10 mouse cellular contexts compared by ENCODE assay signal in genomic region chr10:76260358-76261059, GRCm38 (mm10). TPM values are rescaled to one million over a fixed set of nuclear protein-coding genes. Genes with fewer than 3 reads are reported as not detected.
DNase-seq lines count a peak whose midpoint lies in the region; ATAC-seq and TF ChIP-seq lines count a peak whose summit lies in the region.
"Had no signal": no experiment of that assay in that cellular context is flagged by ENCODE, and none has a peak within 500 bp of the region (broad histone marks: within the 10 kb centered on the region; RNA-seq: fewer than 3 reads in every experiment).

No protein-coding gene starts in this region.

- H3K4me1 ChIP-seq in hindbrain, embryonic 11.5 days (replicated peaks; ENCODE audit: control insufficient read depth, insufficient read depth, low read length), result no peaks in the 10 kb centered on the region
- peaks cover 11% of the 10 kb centered on the region for H3K4me1 ChIP-seq in hindbrain, embryonic 13.5 days (replicated peaks)
- H3K4me1 ChIP-seq in neural tube, embryonic 11.5 days (ENCODE audit: control insufficient read depth, insufficient read depth, low read length), result peaks cover 6% of the 10 kb centered on the region; the same call in 1 of the 2 replicates
- H3K4me1 ChIP-seq in neural tube, embryonic 15.5 days, result peaks cover 2% of the 10 kb centered on the region; the same call in 1 of the 2 replicates
- no peaks in the 10 kb centered on the region for H3K4me1 ChIP-seq in embryonic facial prominence, embryonic 14.5 days (ENCODE audit: control insufficient read depth, insufficient read depth, low read length)
- H3K4me1 ChIP-seq in stomach, postnatal 0 days (replicated peaks; ENCODE audit: control insufficient read depth, insufficient read depth), result no peaks in the 10 kb centered on the region

- H3K4me2 ChIP-seq in hindbrain, embryonic 11.5 days (replicated peaks; ENCODE audit: low read depth, low read length), result no peak overlapping the region
- no peak overlapping the region for H3K4me2 ChIP-seq in hindbrain, embryonic 13.5 days
- H3K4me2 ChIP-seq in neural tube, embryonic 11.5 days (ENCODE audit: low read depth), result no peak overlapping the region
- H3K4me2 ChIP-seq in neural tube, embryonic 15.5 days, result no peak overlapping the region
- no peak overlapping the region for H3K4me2 ChIP-seq in embryonic facial prominence, embryonic 14.5 days (ENCODE audit: low read depth, low read length)
- no peak overlapping the region for H3K4me2 ChIP-seq in stomach, postnatal 0 days (replicated peaks; ENCODE audit: low read depth)

- H3K4me3 ChIP-seq in hindbrain, embryonic 11.5 days (ENCODE audit: low read depth, low read length), result no peak overlapping the region
- H3K4me3 ChIP-seq in hindbrain, embryonic 13.5 days, result no peak overlapping the region
- no peak overlapping the region for H3K4me3 ChIP-seq in neural tube, embryonic 11.5 days (ENCODE audit: low read depth, low read length)
- no peak overlapping the region for H3K4me3 ChIP-seq in neural tube, embryonic 15.5 days (replicated peaks)
- no peak overlapping the region for H3K4me3 ChIP-seq in embryonic facial prominence, embryonic 14.5 days (ENCODE audit: low read depth, low read length)
- H3K4me3 ChIP-seq in stomach, postnatal 0 days (ENCODE audit: low read depth, low read length), result no peak overlapping the region

- ATAC-seq in hindbrain, embryonic 11.5 days (ENCODE audit: low FRiP score), result no peak
- no peak for ATAC-seq in hindbrain, embryonic 13.5 days (ENCODE audit: low FRiP score)
- ATAC-seq in neural tube, embryonic 11.5 days (ENCODE audit: insufficient read depth, low FRiP score, low TSS enrichment), result no peak
- ATAC-seq in neural tube, embryonic 15.5 days (ENCODE audit: low FRiP score), result no peak
- no peak for ATAC-seq in embryonic facial prominence, embryonic 14.5 days (ENCODE audit: low read depth)
- ATAC-seq in stomach, postnatal 0 days (ENCODE audit: low FRiP score, low TSS enrichment), result no peak
- ATAC-seq in megakaryocyte progenitor cell, adult 5-6 weeks (replicated peaks; ENCODE audit: poor library complexity), result no peak

- no peak overlapping the region for H3K27ac ChIP-seq in hindbrain, embryonic 11.5 days (ENCODE audit: low read depth, low read length)
- no peak overlapping the region for H3K27ac ChIP-seq in hindbrain, embryonic 13.5 days
- no peak overlapping the region for H3K27ac ChIP-seq in neural tube, embryonic 11.5 days (ENCODE audit: low read depth, low read length)
- H3K27ac ChIP-seq in neural tube, embryonic 15.5 days (replicated peaks), result no peak overlapping the region
- no peak overlapping the region for H3K27ac ChIP-seq in embryonic facial prominence, embryonic 14.5 days (replicated peaks; ENCODE audit: low read depth, low read length)
- H3K27ac ChIP-seq in stomach, postnatal 0 days (replicated peaks), result no peak overlapping the region

- no peak overlapping the region for H3K9ac ChIP-seq in hindbrain, embryonic 11.5 days (ENCODE audit: low read depth, low read length)
- H3K9ac ChIP-seq in hindbrain, embryonic 13.5 days, result no peak overlapping the region
- H3K9ac ChIP-seq in neural tube, embryonic 11.5 days (ENCODE audit: low read length), result no peak overlapping the region
- H3K9ac ChIP-seq in neural tube, embryonic 15.5 days (replicated peaks), result no peak overlapping the region
- no peak overlapping the region for H3K9ac ChIP-seq in embryonic facial prominence, embryonic 14.5 days (ENCODE audit: low read depth, low read length)
- H3K9ac ChIP-seq in stomach, postnatal 0 days (ENCODE audit: low read length), result no peak overlapping the region

- no peaks in the 10 kb centered on the region for H3K9me3 ChIP-seq in hindbrain, embryonic 11.5 days (ENCODE audit: control insufficient read depth, low read length)
- H3K9me3 ChIP-seq in hindbrain, embryonic 13.5 days, result no peaks in the 10 kb centered on the region
- no peaks in the 10 kb centered on the region for H3K9me3 ChIP-seq in neural tube, embryonic 11.5 days (ENCODE audit: control insufficient read depth, low read length)
- H3K9me3 ChIP-seq in neural tube, embryonic 15.5 days (replicated peaks), result no peaks in the 10 kb centered on the region
- H3K9me3 ChIP-seq in embryonic facial prominence, embryonic 14.5 days (ENCODE audit: control insufficient read depth, low read length), result no peaks in the 10 kb centered on the region
- no peaks in the 10 kb centered on the region for H3K9me3 ChIP-seq in stomach, postnatal 0 days (ENCODE audit: control insufficient read depth, low read length)

- H3K36me3 ChIP-seq in hindbrain, embryonic 11.5 days (ENCODE audit: control insufficient read depth, insufficient read depth, low read length), result no peaks in the 10 kb centered on the region
- H3K36me3 ChIP-seq in hindbrain, embryonic 13.5 days, result peaks cover 41% of the 10 kb centered on the region
- no peaks in the 10 kb centered on the region for H3K36me3 ChIP-seq in neural tube, embryonic 11.5 days (ENCODE audit: control insufficient read depth, insufficient read depth, low read length)
- H3K36me3 ChIP-seq in neural tube, embryonic 15.5 days, result peaks cover 18% of the 10 kb centered on the region
- H3K36me3 ChIP-seq in embryonic facial prominence, embryonic 14.5 days (ENCODE audit: control insufficient read depth, insufficient read depth, low read length), result peaks cover 25% of the 10 kb centered on the region
- peaks cover 7% of the 10 kb centered on the region for H3K36me3 ChIP-seq in stomach, postnatal 0 days (ENCODE audit: control insufficient read depth, insufficient read depth, low read length)

- no peak for TF ChIP-seq EP300 in stomach, postnatal 0 days (optimal IDR thresholded peaks at IDR 0.05)

- 63% methylated on average over 11 of the region's 11 CpGs for WGBS in hindbrain, embryonic 11.5 days
- WGBS in hindbrain, embryonic 13.5 days, result 60% methylated on average over 11 of the region's 11 CpGs
- 62% methylated on average over 11 of the region's 11 CpGs for WGBS in neural tube, embryonic 11.5 days
- whole genome bisulfite sequencing in neural tube, embryonic 15.5 days, result 63% methylated on average over 11 of the region's 11 CpGs
- WGBS in embryonic facial prominence, embryonic 14.5 days, result 59% methylated on average over 11 of the region's 11 CpGs
- 41% methylated on average over 11 of the region's 11 CpGs for WGBS in stomach, postnatal 0 days

- TF ChIP-seq CTCF in stomach, postnatal 0 days (IDR thresholded peaks at IDR 0.05; ENCODE audit: low read depth), result peak; percentile 68

- peak; percentile 51 for DNase-seq in hindbrain, embryonic 11.5 days (ENCODE audit: low spot score)
- peak; percentile 39 for DNase-seq in neural tube, embryonic 11.5 days (ENCODE audit: low spot score)
- peak; percentile 34 for DNase-seq in embryonic facial prominence, embryonic 14.5 days (ENCODE audit: low spot score)
- DNase-seq in stomach, postnatal 0 days (ENCODE audit: low spot score), result no peak
- no peak for DNase-seq in frontal cortex, postnatal 14 days (ENCODE audit: low spot score in 2 of 2)
- DNase-seq: liver; thymus, postnatal 36 days had no signal

- H3K27me3 ChIP-seq in hindbrain, embryonic 11.5 days (ENCODE audit: control insufficient read depth, insufficient read depth, low read length), result peaks cover 2% of the 10 kb centered on the region; the same call in 1 of the 2 replicates
- no peaks in the 10 kb centered on the region for H3K27me3 ChIP-seq in hindbrain, embryonic 13.5 days
- H3K27me3 ChIP-seq in neural tube, embryonic 11.5 days (ENCODE audit: control insufficient read depth, insufficient read depth, low read length), result no peaks in the 10 kb centered on the region
- H3K27me3 ChIP-seq in neural tube, embryonic 15.5 days (replicated peaks), result no peaks in the 10 kb centered on the region
- H3K27me3 ChIP-seq in embryonic facial prominence, embryonic 14.5 days (replicated peaks; ENCODE audit: control insufficient read depth, insufficient read depth, low read length), result no peaks in the 10 kb centered on the region
- H3K27me3 ChIP-seq in stomach, postnatal 0 days (ENCODE audit: control insufficient read depth, insufficient read depth, low read length), result no peaks in the 10 kb centered on the region

RNA-seq across cellular contexts. Expression of gene S100b, which starts 6.9 kb away (rescaled TPM):
- 0.42 and 0.45 TPM in 2 replicates for polyA plus RNA-seq in hindbrain, embryonic 11.5 days (2014; fragmentation: Nextera tagmentation; extraction: Ambion mirVana)
- polyA plus RNA-seq in hindbrain, embryonic 13.5 days (2015; fragmentation: Nextera tagmentation; extraction: Ambion mirVana), result 1.6 and 2.0 TPM in 2 replicates
- 0.22 and 0.36 TPM in 2 replicates for polyA plus RNA-seq in neural tube, embryonic 11.5 days (2014; fragmentation: Nextera tagmentation; extraction: Ambion mirVana)
- polyA plus RNA-seq in neural tube, embryonic 15.5 days (2015; fragmentation: Nextera tagmentation; extraction: Ambion mirVana), result 5.4 and 7.4 TPM in 2 replicates
- 12.9 and 14.6 TPM in 2 replicates for polyA plus RNA-seq in embryonic facial prominence, embryonic 14.5 days (2014; fragmentation: Nextera tagmentation; extraction: Ambion mirVana)
- 2.1 and 2.6 TPM in 2 replicates for polyA plus RNA-seq in stomach, postnatal 0 days (2015; fragmentation: Nextera tagmentation; extraction: Ambion mirVana)
- not detected in 2 replicates for total RNA-seq in megakaryocyte progenitor cell, adult 5-6 weeks (2015)
- not detected in 2 replicates for total RNA-seq in megakaryocyte progenitor cell, adult 5-6 weeks (2017)

RNA-seq across cellular contexts. Expression of gene Prmt2, which starts 22.8 kb away (rescaled TPM):
- polyA plus RNA-seq in hindbrain, embryonic 11.5 days (2014; fragmentation: Nextera tagmentation; extraction: Ambion mirVana), result 113 TPM in 2 replicates
- polyA plus RNA-seq in hindbrain, embryonic 13.5 days (2015; fragmentation: Nextera tagmentation; extraction: Ambion mirVana), result 246 and 258 TPM in 2 replicates
- 106 and 116 TPM in 2 replicates for polyA plus RNA-seq in neural tube, embryonic 11.5 days (2014; fragmentation: Nextera tagmentation; extraction: Ambion mirVana)
- polyA plus RNA-seq in neural tube, embryonic 15.5 days (2015; fragmentation: Nextera tagmentation; extraction: Ambion mirVana), result 262 and 302 TPM in 2 replicates
- 68.7 and 71.5 TPM in 2 replicates for polyA plus RNA-seq in embryonic facial prominence, embryonic 14.5 days (2014; fragmentation: Nextera tagmentation; extraction: Ambion mirVana)
- 26.3 and 28.0 TPM in 2 replicates for polyA plus RNA-seq in stomach, postnatal 0 days (2015; fragmentation: Nextera tagmentation; extraction: Ambion mirVana)
- total RNA-seq in megakaryocyte progenitor cell, adult 5-6 weeks (2015), result 0.62 and 1.2 TPM in 2 replicates
- 2.0 and 2.4 TPM in 2 replicates for total RNA-seq in megakaryocyte progenitor cell, adult 5-6 weeks (2017)

Comparison
In these comparisons a context has a peak if more than half of its experiments do, and no peak if none do; other contexts are left out.
1. DNase-seq: peak in hindbrain, embryonic 11.5 days (single experiment), neural tube, embryonic 11.5 days (single experiment) and embryonic facial prominence, embryonic 14.5 days (single experiment); none in stomach, postnatal 0 days (single experiment) and frontal cortex, postnatal 14 days (0 of 2).